Mouse (Mus musculus) frontal cortex, postnatal 25 days (tissue): ENCODE data around the gene Srebf1.

ENCODE experiments used
- DNase-seq, 2 experiments: peaks; one replicate each; pipeline ENCODE4 v3.0.0; 2022; ENCODE audit warnings: low spot score in 2 of 2

The Srebf1 gene

DNA sequence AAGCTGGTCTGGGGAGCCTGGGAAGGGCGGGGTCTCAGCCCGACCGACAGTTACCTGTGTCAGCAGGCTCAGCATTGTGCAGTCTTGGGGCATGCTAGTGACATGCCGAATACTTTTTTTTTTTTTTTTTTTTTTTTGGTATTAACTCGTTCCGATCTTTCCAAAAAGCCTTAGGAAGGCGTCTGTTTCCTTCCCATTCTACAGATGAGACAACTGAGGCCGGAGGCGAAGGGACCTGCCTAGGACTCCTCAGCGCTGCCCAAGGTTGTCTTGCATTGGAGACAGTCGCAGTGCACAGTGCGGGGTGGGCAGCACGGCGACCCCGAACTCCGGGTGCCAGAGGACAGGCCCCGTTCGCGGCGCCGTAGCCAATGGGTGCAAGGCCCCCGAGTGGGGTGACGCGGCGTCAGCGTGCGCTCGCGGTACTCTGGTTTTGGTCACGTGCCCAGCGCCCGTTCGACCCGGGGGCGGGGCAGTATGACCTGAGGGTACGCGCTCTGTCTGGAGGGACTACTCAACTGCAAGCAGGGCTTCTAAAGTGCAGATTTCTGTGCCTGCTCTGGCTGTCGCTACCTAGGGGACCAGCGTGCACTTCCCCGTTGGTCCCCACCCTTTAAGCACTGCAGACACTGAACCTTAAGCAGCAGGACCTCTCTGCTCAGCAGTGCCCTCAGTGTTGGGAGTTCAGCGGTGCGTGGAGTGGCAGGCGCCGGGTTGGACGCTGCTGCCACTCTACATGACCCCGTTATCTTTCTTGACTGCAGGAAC lies at the start of gene Srebf1:
TSS of gene Srebf1 (minus strand) at position 113 of the 768 bp plus-strand sequence.
- peak; percentile 53 to 63 for DNase-seq

DNA sequence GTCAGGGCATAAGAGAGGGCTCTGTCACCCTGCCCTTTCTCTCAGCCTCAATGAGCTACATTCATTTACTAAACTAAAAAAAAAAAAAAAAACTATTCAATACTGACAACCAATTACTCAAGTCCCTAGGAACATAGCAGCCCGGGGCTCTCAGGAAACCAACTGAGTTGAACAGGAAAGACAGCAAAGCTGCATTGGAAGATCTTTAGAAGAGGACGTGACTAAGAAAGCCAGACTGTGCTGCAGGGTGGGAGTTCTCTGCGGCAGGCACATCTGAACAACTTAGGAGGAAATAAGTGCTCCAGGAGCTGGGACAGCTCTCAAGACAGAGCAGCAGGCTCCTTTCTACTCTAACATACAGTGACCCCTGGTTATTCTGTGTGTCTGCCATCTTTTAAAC lies 46.2 kb upstream of the Srebf1 start:
- no peak for DNase-seq

DNA sequence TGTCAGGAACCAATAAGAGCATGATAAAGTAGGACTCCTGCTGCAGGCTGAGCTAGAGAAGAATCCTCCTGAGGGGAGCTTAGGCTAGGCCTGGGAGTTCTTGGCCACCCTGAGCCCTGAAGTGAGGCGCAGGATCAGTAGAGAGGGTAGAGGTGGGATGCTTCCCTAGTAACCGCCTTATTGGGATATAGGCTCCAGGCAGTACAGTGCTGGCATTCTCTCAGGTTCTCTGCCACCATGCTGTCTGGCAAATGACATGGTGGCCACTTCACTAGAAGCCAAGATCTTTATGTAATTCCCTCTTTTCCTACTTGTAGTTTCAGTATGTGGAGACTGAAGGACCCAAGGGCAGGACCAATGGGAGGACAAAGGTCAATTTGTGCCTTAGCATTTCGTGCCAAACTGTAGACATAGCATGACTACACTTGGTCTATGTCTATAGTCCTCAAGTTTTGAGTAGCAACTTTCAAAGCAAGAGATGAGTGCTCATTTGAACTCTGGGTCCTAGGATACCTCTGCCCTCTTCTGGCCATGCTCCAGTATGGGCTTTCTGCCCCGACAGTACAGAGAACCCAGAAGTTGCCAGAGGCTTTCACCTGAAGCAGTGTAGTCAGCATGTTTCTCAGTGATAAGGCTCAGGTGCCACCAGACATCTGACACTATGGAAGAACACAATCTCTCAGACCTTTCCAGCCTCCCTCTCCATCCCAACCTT lies 43.0 kb upstream of the Srebf1 start:
- no peak for DNase-seq

DNA sequence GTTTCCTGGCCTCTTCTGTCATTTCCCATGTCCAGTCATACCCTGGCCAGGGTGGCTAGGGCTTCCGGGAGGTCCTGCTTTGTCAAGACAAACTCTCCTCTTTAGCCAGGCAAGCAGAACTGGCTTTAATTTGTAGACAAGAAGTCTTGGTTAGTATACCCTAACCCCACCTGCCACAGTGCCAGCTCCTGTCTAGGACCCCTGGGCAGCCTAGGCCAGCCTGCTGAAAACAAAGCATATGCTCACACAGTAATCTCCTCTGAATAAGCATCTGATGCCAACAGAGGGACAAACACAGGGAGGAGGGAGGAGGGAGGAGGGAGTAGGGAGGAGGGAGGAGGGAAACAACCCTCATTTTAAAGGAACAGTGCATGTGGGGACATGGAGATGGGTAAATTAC lies 42.3 kb upstream of the Srebf1 start:
- DNase-seq = no peak

DNA sequence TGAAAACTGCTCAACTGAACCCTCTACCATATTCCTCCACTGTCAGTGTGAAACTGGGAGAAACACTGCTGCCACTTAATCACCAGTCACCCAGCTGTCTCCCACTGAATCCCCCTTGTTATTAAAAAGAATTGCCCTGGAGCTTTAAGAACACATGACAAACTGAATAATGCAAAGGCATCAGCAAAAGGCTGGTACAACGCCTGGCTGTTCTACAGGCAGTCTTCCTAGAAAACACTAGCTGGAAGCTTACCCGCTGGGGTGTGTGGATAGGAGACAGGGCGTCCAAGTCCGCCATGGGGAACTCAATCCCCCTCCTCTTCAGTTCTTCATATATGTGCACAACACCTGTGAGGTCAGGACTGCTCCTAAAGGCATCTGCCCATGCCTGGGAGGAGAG lies 40.0 kb upstream of the Srebf1 start:
- no peak for DNase-seq

DNA sequence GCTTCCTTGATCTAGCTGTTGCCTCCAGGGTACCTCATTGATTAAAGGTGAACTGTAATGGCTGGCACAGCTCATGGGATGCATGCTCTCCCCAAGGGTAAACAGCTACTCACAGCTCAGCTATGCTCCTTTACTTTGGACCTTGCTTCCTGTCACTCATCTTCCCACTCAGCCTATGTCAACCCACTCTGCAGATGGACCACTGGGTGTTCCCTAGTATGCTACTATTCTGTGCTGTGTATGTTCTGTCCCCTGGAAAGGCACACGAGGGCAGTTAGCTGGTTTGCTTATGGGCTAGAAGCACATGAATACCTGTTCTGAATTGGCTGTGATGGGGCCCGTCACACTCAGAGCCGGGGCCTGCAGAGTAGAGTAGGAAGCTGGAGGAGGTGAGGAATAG lies 38.4 kb upstream of the Srebf1 start:
- DNase-seq = no peak

DNA sequence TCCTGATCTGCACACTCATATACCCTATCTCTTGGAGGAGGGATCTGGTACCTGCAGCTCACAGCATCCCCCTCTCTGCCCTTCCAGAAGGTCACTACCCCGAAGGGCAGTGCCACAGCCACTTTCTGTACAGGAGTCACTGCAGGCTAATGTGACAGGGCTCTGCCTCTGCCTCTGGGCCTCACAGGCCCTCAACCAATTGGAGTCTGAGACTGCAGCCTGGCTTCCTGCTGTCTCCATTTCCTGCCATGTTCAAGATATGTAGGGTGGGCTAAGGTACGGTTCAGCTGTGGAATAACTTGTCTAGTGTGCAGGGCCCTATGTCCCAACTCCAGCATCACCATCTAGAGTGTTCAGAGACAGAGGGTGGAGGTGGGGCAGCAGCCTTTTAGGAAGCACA lies 35.3 kb upstream of the Srebf1 start:
- DNase-seq = no peak

DNA sequence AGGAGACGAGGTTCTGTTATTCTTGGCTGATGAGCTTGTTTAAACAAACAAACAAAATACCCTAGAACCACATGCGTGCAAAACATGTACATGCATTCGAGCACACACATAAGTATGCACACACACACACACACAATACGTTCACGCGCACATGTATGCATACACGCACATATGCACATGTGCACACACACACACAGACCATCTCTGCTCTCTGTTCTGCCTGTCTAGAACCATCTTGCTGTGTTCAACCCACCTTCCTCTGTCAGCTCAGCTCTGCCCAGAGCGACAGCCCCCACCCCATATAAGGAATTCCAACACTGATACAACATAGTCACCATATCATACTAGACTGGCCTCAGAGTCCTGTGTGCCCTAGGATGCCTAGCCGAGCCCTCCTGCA lies 34.3 kb upstream of the Srebf1 start:
- no peak for DNase-seq

DNA sequence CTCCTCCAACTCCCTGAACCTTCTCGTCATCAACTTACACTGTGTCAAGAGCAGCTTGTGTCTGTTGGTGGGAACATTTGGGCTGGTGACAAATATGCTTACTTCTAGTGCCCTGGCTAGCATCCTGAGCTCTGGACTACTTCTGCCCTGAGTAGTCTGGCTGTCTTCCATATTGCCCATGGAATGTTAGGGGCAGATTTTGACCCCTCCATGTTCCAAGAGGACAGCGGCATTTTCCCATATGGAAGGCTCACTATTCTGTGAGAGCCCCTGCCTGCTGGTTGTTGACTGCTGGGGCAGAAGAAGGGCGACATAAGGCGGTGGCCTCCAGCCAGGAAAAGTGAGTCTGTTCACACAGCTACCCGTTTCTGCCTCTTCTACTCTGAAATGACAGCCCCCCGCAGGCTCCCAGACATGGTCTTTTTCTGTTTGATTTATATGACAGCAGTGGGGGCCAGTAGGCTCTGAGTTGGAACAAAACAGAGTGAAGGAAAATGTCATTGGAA lies 33.8 kb upstream of the Srebf1 start:
- DNase-seq = no peak

DNA sequence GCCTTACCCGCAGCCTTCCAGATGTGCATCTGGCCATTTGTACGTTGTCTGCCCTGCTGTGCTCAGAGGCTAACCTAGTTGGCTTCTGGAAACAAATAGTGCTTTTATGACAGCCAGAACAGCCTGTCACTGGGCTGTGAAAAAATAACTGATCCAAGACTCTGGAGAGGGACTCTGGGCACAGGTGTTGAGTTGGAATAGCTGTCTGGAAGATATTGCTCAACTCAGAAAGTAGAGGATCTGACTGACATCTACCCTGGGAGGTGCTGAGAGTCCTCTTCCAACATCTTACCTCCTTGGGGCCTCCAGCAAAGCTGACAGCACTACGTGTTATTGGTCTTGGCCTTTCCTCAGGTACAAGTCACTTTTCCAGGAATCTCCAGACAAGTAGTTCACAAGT lies 33.3 kb upstream of the Srebf1 start:
- no peak for DNase-seq

DNA sequence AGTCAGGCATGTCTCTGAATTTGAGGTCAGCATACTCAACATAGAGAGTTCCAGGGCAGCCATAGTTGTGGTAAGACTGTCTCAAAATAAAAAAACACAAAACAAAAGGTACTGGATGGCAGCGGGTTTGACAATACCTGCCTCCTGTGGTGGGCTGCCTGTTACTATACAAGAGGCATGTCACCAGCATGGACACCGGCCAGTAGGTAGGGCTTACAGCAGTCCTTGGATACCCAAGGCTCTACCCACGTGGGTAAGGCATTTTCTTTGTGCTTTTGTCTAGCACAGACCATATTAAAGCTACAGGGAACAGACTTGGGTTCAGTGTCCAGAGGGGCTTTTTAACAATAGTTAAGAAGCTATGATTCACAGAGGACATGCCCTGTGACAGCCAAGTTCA lies 32.8 kb upstream of the Srebf1 start:
- DNase-seq = no peak

DNA sequence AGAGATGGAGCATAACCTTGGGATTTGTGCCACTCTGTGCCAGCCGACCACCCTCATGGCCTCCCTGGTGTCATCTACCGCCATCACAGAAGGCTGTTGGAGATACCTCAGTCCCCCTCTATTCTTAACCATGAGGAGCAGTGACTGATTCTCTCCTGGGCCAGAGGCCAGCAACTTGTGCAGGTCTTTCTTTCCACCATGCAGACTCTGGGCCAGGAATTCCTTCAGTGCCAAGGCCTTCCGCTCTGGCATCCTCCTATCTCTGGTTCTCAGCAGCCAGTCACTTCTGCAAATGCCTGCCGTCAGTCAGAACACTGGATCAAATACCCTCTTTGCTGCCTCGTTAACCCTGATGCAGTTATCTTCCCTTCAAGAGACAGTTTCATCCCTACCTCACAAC lies 31.9 kb upstream of the Srebf1 start:
- DNase-seq = no peak

DNA sequence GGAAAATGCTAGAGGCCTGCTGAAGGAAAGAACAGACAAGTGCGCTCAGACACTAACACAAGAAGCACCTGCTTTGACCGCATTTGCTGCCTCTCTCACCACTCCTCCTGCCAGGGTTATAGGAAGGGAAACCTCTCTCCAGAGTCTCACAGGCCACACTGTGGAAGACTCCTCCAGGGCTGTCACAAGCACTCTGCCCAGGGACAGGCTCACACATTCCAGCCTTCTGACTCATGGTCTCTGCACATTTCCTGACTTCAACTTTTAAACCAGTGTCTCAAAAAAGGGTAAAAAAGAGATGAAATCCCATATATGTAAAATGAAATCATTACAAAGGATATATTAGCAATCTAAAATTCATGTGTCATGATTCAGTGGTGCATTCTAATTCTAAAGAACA lies 31.2 kb upstream of the Srebf1 start:
- DNase-seq = no peak

DNA sequence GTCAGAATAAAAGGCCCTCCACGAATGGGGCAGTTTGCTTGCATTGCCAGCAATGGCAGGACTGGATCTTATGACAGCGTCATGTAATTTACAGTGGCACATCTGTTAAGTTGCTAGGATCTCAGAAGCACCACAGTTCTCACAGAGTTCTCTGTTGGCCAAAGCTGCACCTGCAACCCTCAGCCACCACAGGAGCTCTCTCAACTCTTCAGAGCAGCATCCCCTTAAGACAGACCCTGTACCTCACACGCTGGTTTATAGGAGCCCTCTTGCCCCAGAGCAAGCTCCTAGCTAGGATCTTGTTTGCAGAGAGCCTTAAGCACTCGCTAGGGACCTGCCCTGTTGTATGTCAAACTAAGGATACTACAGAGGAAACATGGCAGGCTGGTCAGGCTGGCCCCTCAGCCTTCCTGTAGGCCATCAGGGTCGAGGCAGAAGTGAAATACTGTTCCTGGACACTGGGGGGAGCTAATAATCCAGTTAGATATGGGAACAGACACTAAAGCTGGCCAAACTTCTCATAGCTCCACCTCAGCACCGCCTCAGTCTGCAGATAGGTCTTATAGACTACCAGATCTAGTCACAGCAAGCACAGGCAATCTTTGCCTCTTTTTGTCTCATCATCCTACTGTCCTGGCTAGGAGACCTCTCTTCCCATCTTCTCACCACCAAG lies 28.7 kb upstream of the Srebf1 start:
- no peak for DNase-seq

DNA sequence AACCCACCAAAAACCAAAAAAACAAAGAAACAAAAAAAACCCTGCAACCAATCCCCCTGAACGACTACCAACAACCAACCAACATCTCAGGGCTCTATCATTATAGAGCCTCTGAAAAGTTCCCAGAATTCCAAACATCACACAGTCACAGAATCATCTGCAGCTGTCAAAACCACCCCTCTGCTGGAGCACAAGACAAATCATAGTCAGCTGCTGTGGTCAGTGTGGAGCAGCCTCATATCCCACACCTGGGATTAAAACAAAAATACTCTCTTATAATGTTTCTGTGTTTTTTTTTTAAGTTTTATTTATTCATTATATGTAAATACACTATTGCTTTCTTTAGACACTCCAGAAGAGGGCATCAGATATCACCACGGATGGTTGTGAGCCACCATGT lies 27.5 kb upstream of the Srebf1 start:
- no peak for DNase-seq

DNA sequence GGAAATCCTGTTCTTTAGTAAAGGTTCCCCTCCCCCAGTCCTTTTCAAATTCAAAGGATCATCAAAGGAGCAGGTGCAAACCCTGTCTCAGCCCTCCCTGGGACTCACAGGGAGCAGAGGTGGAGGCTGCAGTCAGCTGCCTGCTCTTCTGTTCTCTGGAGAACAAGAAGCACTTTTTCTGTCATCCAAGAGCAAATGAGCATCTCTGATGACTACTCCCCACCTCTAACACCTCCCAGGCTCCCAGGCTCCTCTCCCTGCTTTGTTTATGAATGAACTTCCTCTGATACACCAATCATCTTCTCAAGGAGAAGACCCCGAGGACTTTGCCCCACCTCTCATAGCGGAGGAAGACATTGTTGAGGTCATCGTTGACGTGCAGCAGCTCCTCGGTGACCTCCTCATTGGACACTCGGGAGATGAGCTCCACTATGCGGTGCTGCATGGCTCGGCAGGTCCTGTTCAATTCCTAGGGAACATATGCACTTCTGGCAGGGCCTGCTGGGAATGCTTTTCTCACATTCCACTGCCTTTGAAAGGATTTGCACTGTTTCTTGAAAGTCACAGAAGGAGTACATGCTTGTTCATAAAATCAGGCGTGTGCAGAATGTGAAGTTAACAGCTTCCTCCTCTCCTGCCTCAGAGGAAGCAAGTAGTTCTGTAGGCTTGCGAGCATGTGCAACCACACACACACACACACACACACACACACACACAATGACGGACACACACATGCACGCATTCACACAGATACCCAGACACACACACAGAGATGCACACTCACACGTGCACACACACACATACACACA lies 26.4 kb upstream of the Srebf1 start:
- no peak for DNase-seq

DNA sequence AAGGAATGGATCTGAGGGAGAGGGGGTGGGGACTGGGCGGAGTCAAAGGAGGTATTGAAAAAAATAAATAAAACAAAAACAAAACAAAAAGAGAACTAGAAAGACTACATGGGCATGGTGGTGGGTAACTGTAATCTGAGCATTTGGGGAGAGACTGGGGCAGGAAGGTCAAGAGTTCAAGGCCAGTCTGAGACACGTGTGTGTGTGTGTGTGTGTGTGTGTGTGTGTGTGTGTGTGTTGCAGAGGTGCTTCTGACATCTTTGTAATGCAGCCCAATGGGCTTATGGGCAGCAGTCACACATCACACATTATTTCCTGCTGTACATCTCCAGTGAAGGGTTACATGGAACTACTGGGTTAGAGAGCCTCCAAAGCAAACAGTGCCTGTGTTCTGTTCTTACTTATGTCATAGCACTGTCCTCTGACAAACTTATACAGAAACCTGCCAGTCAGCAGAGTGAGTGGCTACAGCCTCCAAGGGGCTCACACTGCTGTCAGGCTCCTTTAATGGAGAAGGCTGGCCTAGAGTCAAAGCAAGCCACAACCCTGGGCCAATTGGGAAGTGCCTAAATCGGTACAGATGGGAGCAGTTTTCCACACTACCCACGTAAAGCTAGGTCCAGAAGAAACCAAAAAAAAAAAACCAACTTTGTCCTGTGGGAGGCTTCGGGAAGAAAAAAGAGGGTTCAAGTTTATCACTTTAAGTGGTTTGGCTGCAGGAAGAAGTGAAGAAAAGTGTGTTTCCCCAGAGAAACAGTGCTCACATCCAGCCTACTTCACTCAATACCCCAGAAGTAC lies 25.6 kb upstream of the Srebf1 start:
- no peak for DNase-seq

DNA sequence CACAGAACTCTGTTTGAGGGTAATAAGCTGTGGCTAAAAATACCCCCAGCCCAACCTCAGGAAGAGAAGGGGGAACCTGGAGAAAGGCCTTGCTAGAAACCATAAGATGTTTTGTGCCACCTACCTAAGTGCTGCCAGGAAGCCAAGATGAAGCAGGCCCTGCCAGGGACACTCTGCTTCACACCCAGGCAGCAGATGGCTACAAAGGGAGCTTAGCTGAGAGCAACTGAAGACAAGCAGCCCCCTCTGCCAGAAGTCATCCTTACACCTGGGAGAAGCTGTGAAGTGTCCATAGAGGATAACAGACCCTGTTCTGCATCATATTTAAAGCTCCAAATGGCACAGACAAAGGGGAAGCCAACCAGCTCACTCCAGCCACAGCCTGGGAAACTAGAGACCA lies 23.7 kb upstream of the Srebf1 start:
- no peak for DNase-seq

DNA sequence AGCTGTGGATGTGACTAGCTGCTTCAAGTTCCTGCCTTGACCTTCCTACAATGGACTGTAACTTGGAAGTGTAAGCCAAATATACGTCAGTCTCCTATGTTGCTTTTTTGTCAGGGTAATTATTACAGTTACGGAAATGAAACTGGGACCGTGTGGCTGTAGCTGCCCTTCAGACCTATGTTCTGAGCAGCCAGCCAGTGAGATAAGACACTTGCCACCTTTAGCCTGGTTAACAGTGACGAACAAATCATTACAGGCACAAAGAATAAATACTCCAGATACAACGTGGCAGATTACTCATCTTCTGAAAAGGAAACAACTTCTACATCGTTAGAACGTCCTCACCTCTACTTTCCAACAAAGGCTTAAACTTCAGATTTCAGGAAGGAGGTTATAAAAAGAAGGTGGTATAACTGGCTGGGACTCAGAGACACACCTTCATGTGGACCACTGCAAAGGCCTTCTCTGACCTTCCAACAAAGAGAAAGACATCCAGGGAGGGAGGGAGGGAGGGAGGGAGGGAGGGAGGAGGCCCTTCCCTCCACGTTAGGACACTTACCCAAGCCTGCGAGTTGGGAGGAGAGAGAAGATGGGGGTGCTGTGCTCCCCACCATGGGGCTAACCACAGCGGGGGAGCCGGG lies 22.2 kb upstream of the Srebf1 start:
- no peak for DNase-seq

DNA sequence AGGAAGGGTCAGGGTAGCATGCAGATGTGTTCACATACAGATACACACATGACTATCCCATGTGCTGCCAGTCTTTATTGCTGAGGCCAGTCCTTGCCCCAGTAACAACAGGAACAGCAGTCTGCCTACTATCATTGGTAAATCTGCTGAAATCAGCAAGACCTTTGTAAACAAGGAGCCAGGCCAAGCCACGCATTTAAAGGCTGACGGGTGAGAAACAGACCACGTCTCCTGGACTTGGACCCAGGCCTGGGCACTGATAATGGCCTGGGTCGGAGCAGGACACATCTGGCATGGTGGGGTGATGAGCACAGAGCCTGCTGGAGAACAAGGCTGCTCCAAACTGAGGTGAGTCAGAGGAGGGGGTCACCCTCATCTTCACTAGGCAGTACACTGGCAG lies 18.1 kb upstream of the Srebf1 start:
- DNase-seq = no peak

DNA sequence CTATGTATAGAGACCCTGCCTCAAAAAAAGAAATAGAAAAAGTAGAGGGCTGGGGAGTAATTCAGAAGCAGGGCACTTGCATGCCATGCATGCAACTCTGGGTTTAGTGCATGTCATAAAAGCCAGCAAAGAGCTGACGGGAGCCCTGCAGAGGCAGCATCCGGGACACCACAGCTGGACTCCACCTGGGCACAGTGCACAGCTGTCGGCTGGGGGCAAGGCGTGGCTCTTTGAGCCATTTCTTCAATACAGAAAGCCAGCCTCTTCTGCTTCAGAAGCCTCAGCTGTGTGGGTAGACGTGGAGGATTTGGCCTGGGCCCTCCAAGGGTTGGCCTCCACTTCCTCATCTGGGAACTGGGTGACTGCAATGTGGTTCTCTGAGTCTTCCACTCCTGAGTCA lies 13.0 kb upstream of the Srebf1 start:
- no peak for DNase-seq
